Mouse (Mus musculus): ENCODE measurements around the gene C4bp. TPM values are rescaled to one million over a fixed set of nuclear protein-coding genes. Genes with fewer than 3 reads are reported as not detected.
"Not testable (repeated sequence)": the region's sequence is repeated elsewhere in the genome, so short reads cannot be mapped to it uniquely, and the experiment has no call there.

Gene C4bp
- total RNA-seq (2021): not detected
- long read RNA-seq, experiment 1: 0 reads
- long read RNA-seq, experiment 2: 0 reads

DNA sequence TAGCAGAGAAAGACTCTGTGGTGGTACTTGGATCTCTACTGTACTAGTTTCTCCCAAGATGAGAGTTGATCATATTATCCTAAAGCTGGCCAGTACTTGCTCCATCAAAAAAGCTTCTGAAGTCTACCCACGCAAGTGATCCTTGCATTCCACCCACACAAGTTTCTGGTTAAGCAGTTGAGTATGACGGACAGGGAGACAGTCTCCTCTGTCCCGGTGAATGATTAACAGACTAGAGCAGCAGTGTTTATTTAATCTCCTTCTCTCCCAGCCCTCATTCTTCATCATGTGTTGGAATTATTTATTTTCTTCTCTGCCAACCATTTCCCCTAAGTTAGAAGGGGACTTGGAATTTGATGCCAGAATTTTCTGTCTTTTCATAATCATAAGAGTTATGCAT, at the start of gene C4bp:
Gene C4bp, minus strand, starts transcription at position 179 of the 400 bp plus-strand sequence.
- intact Hi-C loops (cut with DNase I): no loop called here
- DNase-seq (ENCODE audit: low spot score in 2 of 2): no peak

DNA sequence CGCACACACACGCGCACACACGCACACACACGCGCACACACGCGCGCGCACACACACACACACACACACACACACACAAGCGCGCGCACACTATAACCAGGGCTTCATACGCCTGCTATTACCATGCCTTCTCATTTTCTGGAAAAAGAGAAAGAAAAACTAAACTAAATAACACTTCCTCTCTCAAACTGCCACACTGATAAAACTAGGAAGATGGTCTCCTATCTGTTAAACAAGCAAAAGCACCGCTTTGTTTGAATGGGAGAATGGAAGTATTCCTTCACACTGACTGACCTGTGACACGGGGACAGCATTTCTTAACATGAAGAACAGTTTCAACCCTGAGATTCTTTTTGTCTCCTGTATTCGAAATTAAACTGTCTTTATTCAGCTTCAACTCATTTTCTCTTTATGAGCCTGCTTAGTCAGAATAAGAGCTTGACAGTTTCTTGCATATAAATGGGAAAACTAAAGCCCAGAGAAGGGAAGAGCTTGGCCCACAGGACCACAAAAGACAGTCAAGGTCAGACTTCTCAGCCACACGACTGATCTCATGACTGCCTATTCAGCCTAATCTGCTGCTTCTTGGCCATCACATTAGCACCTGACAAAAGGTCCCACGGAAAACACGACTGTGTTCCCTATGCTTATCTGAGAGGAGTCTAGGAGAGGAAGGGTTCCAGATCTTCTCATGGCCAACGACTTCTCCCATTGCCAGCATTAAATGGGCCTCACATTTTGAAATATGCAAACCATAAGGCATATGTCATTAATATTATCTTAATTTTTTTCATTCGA, 49.0 kb upstream of the C4bp start:
- no peak for DNase-seq (ENCODE audit: low spot score in 2 of 2)

DNA sequence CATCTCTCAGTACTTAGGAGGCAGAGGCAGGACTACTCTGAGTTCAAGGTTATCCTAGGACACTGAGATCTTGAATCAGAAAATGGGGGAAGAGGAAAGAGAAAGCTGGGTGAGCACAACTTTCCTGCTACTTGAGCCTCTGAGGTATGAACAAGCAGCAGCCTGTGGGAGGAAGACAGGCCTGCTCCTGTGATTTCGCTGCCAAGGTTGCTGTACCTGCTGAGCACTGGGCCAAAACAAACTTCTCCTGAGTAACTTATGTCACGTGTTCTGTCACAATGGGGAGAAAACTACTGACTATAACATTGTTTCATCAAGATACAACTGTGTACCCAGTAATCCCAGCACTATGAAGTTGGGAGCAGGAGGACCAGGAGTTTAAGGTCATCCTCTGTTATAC, 42.2 kb upstream of the C4bp start:
- intact Hi-C loops (cut with DNase I): no loop called here
- no peak for DNase-seq (ENCODE audit: low spot score in 2 of 2)

More for the DNA sequence above, 49.0 kb upstream of the C4bp start:
- intact Hi-C loops (cut with DNase I): no loop called here

DNA sequence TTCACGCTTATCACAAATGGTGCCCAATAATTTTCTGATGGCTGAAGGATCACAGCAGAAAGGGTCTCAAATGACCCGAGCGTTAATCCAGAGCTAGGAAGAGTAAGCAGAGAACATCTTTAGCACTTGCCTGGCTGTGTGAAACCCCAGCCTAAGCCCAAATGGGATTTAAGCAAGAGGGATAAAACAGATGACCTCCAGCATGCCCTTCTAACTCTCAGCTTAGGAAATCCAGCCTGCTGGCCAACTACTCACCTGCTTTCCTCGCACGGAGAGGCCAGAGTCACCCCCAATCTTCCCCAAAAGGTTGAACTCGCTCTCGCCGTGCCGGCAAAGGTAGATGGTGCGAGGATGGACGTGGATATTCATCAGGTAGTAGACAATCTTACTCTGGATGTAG, 40.5 kb upstream of the C4bp start:
- DNase-seq (ENCODE audit: low spot score in 2 of 2): no peak
- intact Hi-C loops (cut with DNase I): no loop called here

DNA sequence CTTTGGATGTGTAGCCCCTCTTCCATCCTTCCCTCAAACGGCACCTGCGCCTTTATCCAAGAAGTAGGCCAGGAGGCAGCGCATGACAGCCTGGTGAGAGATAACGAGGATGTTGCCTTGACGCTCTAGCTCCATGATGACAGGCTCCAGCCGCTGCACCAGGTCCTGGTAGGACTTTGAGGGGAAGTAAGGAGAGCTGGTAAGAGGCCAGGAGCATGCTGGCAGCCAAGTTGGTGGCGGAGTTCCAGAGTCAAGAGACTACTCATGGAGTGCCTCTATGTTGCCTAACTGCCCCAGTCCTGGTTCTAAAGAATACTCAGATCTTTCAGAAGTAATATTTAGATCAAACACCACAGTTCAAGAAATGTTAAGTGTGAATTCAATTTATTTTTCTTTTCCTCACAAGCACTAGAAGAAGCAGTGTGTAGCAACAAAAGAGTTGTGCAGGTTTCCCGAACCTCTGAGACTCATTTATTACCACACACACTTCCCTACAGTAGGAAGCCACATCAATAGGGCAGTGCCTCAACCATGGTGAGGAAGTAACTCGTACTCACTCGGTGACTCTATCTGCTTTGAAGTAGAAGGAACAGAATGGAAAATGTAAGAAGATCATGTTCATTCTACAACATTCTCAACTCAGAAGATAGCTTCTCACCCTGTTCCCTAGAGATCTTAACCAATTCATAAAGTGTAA, 38.7 kb upstream of the C4bp start:
- intact Hi-C loops (cut with DNase I): no loop called here

DNA sequence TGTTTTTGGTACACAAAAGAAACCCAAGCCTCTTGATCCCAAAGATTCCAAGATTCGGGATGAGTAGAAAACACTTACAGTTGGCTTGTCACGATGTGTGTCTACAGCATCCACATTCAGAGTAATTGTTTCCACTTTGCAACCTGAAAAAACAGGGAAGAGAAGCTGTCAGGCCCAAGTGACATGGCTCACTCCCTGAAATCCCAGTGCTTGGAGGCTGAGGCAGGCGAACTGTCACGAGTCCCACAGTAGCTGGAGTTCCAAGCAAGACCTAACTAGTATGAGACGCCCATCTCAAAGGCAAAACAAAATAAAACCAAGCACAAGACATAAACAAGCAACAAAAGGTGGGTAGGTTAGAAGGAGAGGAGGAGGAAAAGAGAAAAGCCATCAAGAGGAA, 37.2 kb upstream of the C4bp start:
- intact Hi-C loops (cut with DNase I): no loop called here
- no peak for DNase-seq (ENCODE audit: low spot score in 2 of 2)

More for the DNA sequence above, 38.7 kb upstream of the C4bp start:
- peak; percentile 39 to 40 for DNase-seq (ENCODE audit: low spot score in 2 of 2)

DNA sequence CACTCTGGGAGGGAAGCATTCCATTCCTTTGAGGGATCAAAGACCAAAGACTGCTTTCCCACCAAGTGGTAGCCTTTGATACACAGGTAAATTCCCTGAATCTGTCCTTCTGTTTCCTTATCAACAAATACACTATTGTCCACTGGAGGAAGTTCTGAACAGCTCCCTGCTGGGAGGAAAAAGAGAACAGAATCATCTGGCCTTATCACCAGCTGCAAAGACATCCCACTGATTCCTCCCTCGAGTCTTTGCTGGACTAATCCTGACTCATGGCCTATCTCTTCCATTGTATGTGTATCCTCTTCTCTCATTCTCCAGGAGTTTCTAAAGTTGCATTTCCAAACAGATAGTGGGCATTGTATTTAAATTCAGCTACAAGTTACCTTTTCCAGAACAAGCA, 22.5 kb upstream of the C4bp start:
- intact Hi-C loops (cut with DNase I): no loop called here
- DNase-seq (ENCODE audit: low spot score in 2 of 2): no peak

DNA sequence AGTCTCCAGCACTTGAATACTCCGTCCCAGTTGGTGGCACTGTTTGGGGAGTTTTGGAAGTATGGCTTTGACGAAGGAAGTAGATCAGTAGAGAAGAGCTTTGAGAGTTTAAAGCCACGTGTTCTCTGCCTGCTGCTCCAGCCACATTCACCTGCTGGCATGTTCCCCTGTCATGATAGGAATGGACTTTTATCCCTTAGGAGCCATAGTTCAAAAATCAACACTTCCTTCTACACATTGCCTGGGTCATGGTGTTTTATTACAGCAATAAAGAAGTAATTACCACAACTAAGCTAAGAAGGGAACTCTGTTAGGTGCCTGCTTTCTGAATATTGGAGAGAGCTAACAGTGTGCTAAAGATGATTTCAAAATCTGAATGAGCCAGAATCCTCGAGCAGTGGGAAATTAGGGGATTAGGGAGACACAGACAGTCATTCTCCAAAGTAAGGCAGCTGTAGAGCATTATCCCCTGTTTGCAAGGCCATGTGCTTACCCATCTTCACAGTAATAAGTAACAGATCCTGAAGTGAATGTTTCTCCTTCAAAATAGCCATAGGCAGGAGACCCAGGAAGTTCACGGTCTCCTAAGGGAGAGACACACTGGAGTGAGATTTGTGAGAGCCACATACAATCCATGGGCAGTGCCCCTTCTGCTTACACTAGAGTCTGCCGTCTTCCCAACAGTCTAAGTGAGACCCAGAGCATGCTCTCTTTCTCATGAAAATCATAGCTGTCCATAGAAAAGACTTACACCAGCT, 20.4 kb upstream of the C4bp start:
- intact Hi-C loops (cut with DNase I): no loop called here
- DNase-seq (ENCODE audit: low spot score in 2 of 2): no peak

DNA sequence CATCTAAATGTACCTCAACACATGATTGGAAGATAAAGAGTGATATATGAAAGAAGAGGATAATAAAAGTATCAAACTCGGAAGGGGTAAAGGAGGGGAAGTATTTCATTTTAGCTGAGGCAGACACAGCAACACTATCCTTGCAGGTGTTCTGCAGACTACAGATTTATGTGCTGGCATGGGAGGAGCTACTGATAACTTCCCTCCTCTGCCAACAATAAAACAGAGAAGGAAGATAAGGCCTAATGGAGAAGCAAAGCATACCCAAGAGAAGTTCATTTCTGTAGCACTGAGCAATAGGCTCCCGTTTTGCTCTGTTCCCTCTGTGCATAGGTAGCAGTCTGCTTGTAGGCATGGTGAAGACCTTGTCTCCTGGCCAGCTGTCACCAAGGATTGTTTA, 19.6 kb upstream of the C4bp start:
- no peak for DNase-seq (ENCODE audit: low spot score in 2 of 2)
- intact Hi-C loops (cut with DNase I): no loop called here

DNA sequence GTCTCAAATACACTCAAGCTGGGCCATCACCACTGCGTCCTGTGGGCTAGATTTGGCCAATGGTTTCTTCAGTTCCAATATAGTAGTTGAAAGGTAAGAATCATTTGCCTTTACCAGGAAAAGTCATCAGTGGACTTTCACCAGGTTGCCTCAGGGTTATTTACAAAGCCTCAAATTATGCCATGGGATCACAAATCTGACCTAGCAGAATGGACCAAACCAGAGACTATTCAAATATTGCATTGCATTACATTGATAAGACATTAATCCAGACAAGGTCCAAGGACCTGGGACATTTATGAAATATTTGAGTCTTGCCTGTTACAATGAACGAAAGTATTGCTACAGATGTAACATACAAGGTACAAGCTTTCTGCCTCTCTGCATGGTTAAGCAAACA, 17.1 kb upstream of the C4bp start:
- DNase-seq (ENCODE audit: low spot score in 2 of 2): no peak
- intact Hi-C loops (cut with DNase I): no loop called here

DNA sequence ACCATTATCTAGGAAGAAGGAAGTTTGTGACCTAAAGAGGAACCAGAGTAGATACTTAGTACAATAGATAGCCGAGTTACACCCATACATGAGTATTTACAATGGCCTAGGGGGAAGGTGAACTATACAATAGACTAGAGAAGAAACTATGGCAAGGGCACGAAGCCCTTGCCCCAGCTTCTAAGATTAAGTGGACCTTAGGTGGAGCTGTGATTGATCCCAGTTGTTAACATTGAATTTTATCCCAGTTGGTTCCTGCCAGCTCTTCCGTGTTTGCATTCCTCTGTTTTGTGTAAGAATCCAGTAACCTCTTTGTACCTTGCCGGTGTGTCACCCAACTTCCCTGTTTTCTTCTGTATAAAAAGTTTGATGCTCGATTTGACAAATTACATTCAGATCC, 2.1 kb upstream of the C4bp start:
- DNase-seq (ENCODE audit: low spot score in 2 of 2); intact Hi-C loops (cut with DNase I): not testable (repeated sequence)

DNA sequence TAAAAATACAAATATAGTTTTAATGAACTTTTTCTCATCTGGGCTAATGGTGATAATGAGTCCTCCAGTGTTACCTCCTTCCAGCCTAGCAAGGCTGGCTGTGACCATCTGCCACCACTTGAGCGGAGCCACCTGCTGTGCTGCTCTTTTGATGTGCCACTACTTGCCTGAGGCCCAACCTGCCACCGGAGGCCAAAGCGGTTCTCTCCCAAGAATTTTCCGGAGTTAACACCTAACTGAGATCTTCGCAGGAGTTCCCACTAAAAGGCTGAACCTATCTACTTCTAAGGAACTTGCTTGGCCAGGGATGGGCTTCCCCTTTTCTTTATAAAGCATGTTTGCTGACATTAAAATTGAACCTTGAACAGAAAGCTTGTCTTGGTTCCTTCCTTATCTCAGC, 1.8 kb downstream of the C4bp start:
- DNase-seq (ENCODE audit: low spot score in 2 of 2); intact Hi-C loops (cut with DNase I): not testable (repeated sequence)

DNA sequence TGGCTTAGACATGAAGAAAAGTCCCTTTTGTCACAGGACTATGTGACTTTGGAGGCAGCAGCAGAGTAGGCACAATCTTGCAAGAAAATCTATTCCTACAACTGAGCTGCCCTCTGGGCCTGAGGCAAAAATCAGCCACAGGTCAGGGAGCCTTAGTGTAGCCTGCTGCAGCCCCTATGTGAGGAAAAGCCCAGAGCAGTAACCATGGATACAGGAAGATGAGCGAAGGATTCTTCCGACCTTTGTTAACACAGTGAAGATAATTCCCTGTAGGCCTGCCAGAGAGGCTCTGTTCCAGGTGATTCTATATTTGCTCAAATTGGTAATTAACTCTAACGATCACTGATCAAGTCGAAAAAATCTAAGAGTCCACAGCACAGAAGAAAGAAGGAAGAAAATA, 17.3 kb downstream of the C4bp start:
- no peak for DNase-seq (ENCODE audit: low spot score in 2 of 2)
- intact Hi-C loops (cut with DNase I): no loop called here

DNA sequence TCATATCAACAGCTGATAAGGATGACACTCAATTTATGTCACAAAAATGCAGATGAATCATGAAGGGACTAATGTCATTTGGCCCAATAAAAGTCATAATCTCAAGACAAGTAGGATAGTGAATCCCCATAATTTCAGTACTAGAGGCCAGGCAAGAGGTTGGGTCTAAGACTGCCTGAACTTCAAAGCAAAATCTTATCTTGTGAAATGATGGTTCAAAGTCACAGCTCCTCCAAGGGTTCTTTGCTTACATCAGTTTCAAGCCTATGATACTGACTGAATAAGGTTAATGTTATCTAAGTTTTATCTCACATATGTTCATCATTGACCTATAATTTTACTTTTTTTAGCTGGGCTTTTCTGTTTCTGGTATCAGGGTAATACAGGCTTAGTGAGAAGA, 20.5 kb downstream of the C4bp start:
- DNase-seq (ENCODE audit: low spot score in 2 of 2): no peak
- intact Hi-C loops (cut with DNase I): no loop called here

DNA sequence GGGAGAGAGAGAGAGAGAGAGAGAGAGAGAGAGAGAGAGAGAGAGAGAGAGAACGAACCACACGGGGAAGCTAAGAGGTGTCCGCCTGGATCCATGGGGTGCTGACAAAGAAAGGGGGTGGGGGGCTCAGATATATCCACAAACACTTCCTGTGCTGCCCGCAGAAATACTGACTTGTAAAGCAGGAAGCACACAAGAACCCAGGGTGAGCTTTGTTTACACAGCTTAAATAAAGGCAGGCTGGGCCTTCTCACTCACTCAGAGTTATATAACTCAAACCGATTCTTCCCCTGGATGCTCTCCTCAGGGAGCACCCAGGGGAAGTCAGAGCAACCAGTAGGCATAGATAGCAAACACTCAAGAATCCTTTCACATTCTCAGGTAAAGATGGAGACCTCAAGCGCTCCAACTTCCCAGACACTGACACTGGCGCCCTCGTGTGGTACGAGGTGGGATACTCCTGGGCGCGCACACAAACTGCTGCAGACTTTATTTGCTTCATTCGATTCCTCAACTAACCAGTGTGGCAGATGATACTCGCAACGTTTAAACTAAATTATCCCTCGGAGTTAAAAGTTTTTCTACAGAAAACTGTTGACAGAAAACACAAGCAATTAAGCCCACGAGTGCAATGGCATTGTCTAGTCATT, 27.5 kb downstream of the C4bp start:
- intact Hi-C loops (cut with DNase I): loop anchor here (1.0 kb wide), 1 partner anchor 86 kb away; no protein-coding TSS in a partner anchor
- DNase-seq (ENCODE audit: low spot score in 2 of 2): peak; percentile 73 to 83

DNA sequence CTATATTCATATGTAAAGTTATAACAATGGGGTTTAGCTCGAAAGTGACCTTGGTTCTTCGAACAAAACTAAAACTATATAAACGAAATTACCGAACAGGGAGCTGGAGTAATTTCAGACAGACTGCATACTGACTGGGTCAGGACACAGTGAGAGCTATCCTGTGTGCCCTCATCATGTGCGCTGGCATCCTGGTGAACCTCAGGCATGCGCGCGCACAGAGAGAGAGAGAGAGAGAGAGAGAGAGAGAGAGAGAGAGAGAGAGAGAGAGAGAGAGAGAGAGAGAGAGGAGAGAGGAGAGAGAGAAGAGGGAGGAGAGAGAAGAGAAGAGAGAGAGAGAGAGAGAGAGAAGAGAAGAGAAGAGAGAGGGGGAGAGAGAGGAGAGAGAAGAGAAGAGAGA, 28.1 kb downstream of the C4bp start:
- intact Hi-C loops (cut with DNase I): no loop called here
- DNase-seq (ENCODE audit: low spot score in 2 of 2): no peak

DNA sequence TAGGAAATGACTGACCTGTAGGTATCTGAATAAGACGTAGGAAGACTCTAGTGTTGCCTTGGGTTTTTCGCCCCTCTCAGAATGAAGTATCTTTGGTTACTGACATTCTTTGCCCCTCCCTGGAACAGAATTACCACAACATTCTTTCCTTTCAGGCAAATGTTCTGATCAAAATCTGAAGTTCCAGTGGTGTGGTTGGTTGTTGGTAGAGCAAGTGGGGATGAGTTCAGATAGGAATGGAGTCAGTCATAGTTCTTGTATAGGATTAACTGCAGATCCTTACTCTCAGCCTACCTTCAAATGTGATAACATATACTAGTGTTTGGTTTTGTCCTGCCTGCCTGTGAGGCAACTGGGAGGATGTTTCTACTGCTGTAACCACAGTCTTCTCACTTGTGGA, 31.9 kb downstream of the C4bp start, which contains the start of gene Zp3r:
Gene Zp3r, minus strand, starts transcription at position 101 of the 400 bp plus-strand sequence.
- intact Hi-C loops (cut with DNase I): no loop called here
- no peak for DNase-seq (ENCODE audit: low spot score in 2 of 2)

DNA sequence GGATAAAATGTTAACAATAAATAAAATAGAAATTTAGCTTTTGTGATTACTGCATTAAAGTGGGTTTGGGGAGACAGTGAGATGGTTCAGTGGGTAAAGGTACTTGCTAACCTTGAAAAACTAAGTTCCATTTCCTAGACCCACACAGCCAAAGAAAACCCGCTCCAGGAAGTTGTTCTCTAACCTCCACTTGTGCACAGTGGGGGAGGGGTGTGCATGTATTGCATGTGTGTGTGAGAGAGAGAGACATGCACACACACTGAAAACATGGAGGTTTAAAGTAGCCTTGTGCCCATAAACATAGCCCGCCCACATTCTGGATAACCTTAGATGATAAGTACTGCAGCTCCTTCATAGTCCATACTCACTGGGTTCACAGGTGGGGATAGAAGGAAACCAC, 65.1 kb downstream of the C4bp start:
- intact Hi-C loops (cut with DNase I): no loop called here
- DNase-seq (ENCODE audit: low spot score in 2 of 2): no peak

DNA sequence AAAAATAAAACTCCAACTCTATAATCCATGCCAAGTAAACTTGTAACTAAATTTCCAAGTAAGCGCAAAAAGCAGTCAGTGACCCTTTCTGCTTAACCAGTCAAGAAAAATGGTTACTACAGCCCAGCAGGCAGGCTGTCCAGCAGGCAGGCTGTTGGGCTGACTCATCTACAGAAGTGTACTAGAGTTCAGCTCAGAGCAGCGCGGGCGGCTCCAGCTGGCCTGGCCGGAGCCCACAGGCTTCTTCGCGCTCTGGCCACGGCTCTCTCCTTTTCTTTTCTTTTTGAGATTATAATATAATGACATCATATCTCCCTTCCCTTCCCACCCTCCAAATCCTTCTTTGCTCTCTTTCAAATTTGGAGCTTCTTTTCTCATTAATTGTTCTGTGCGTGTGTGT, 72.8 kb downstream of the C4bp start:
- no peak for DNase-seq (ENCODE audit: low spot score in 2 of 2)
- intact Hi-C loops (cut with DNase I): no loop called here

Data from left cerebral cortex, postnatal 14 days (tissue).